Mouse (Mus musculus) liver, adult 2 months (tissue): ENCODE results near the gene Emc10.

Source experiments
- CTCF ChIP-seq: fragments of 200-500 bp; IDR thresholded peaks from 2 replicates; pipeline ENCODE4 v1.5.1; 2011; ENCODE audit warnings: low read depth, low read length, control low read depth
- POLR2A ChIP-seq: fragments of 200-500 bp; IDR thresholded peaks from 2 replicates; pipeline ENCODE4 v1.6.1; 2011; ENCODE audit warnings: low read length, control low read depth; ENCODE audit not compliant: insufficient read depth; ENCODE audit errors: extremely low read depth

GRCm38 (mm10) chr7:44537496-44537895 is 41.2 kb upstream of the Emc10 start:
- TF ChIP-seq POLR2A = no peak
- TF ChIP-seq CTCF = no peak
